Mouse (Mus musculus): ENCODE data around the gene Amy2a5.
"Not testable (repeated sequence)": the region's sequence is repeated elsewhere in the genome, so short reads cannot be mapped to it uniquely, and the experiment has no call there.

The Amy2a5 gene

GRCm38 (mm10) chr3:113258737-113259136 is at the start of gene Amy2a5:
TSS of gene Amy2a5 (minus strand) at chr3:113258837.
- not testable (repeated sequence) for DNase-seq (ENCODE audit: low spot score)

- DNase-seq (ENCODE audit: low spot score): not testable (repeated sequence)
Observed at GRCm38 (mm10) chr3:113291349-113291748, 32.7 kb upstream of the Amy2a5 start, which contains the start of gene Amy2a4. TSS of gene Amy2a4 (minus strand) at chr3:113291449.

GRCm38 (mm10) chr3:113280285-113280684 is 21.6 kb upstream of the Amy2a5 start:
- not testable (repeated sequence) for DNase-seq (ENCODE audit: low spot score)

GRCm38 (mm10) chr3:113279586-113279985 is 20.9 kb upstream of the Amy2a5 start:
- not testable (repeated sequence) for DNase-seq (ENCODE audit: low spot score)

- no peak for DNase-seq (ENCODE audit: low spot score)
Observed at GRCm38 (mm10) chr3:113227115-113227514, 31.5 kb downstream of the Amy2a5 start.
